Mouse (Mus musculus): Measurements from ENCODE around the gene Myo10. TPM values are rescaled to one million over a fixed set of nuclear protein-coding genes. Genes with fewer than 3 reads are reported as not detected.

Gene Myo10
- polyA plus RNA-seq, 1 experiment from 2014 or later: 40.5 TPM

GRCm38 (mm10) chr15:25621351-25622199 is 750 bp upstream of the Myo10 start:
- WGBS: 5% methylated on average over 20 of the region's 20 CpGs
- H3K9ac ChIP-seq: peak overlapping the region; percentile 23
- peak overlapping the region; percentile 78 for H3K4me3 ChIP-seq (replicated peaks)
- H3K27me3 ChIP-seq: no peaks in the 10 kb centered on the region
- peaks cover 35% of the 10 kb centered on the region for H3K4me1 ChIP-seq
- no peak for ATAC-seq (replicated peaks; ENCODE audit: low FRiP score)
- H3K36me3 ChIP-seq: no peaks in the 10 kb centered on the region
- no peaks in the 10 kb centered on the region for H3K9me3 ChIP-seq (replicated peaks)
- H3K4me2 ChIP-seq: peak overlapping the region; percentile 60
- peak overlapping the region; percentile 28; the same call in 1 of the 2 replicates for H3K27ac ChIP-seq

DNA sequence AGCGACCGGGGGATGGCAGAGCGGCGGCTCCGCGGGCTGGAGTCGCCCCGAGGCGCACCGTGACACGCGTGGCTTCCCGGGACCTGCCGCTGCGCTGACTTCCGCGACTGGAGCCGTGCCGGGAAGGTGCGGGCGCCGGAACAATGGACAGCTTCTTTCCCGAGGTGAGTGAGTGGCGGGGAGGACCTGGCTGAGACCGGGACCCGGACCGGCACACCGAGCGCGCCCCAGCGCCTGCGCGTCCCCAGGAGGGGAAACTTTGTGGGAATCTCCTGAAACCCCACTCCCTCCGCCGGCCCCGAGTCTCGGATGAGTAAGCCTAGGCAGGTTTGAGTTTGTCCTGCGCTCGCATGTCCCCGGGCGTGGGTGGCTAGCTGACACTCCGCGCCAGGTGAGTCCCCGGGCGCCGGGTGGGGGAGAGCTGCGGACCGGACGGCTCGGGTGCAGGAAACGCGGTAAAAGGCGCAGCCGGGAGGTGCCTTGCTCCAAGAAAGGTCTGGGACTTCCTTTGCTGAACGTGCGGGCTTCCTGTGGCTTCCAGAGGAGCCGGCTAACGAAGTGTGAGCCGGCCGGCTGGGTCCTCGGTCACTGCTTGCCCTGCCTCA is 644 bp downstream of the Myo10 start:
- ATAC-seq (replicated peaks; ENCODE audit: low FRiP score): peak; percentile 31
- H3K9ac ChIP-seq: peak overlapping the region; percentile 89
- WGBS: under 1% methylated on average over 60 of the region's 61 CpGs
- H3K9me3 ChIP-seq (replicated peaks): no peaks in the 10 kb centered on the region
- H3K27me3 ChIP-seq: no peaks in the 10 kb centered on the region
- H3K4me1 ChIP-seq: peaks cover 44% of the 10 kb centered on the region
- H3K27ac ChIP-seq: peak overlapping the region; percentile 96
- peak overlapping the region; percentile 69 for H3K4me2 ChIP-seq
- H3K36me3 ChIP-seq: 0 out of 2 replicates have a peak, but pooled peaks cover 1% of the 10 kb centered on the region
- H3K4me3 ChIP-seq (replicated peaks): peak overlapping the region; percentile 78

GRCm38 (mm10) chr15:25623556-25624180 is 1.3 kb downstream of the Myo10 start:
- Histone ChIP-seq H3K4me2 (peak overlapping the region; percentile 69), H3K36me3 (peaks cover 6% of the 10 kb centered on the region; the same call in 1 of the 2 replicates), H3K9ac (peak overlapping the region; percentile 89), H3K4me1 (peaks cover 44% of the 10 kb centered on the region), H3K4me3 (replicated peaks) (peak overlapping the region; percentile 78), H3K27ac (peak overlapping the region; percentile 96), H3K27me3 (no peaks in the 10 kb centered on the region), H3K9me3 (replicated peaks) (no peaks in the 10 kb centered on the region)
- 3% methylated on average over 9 of the region's 9 CpGs for WGBS
- ATAC-seq (replicated peaks; ENCODE audit: low FRiP score): no peak

GRCm38 (mm10) chr15:25624263-25624662 is 1.9 kb downstream of the Myo10 start:
- H3K27ac ChIP-seq: no peak overlapping the region
- H3K9ac ChIP-seq: peak overlapping the region; percentile 89
- 46% methylated on average over 3 of the region's 3 CpGs for WGBS

DNA sequence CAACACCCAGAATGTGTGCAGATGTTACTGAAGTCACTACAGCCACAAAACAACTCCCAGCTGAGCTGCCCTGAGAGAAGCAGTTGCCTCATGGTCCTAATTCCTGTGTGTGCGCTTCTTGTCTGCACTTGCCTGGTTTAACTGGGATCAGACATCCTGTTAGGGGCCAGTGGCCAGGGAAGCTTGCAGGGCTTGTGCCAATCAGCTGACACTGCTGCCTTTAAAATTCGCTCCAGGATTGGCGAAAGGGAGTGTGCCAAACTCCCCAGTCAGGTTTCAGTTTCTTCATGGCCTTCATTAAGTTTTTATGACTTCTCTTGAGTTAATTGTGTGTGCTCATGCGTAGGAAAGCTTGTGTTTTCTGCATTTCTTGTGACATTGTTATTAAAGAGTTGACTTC is 3.1 kb downstream of the Myo10 start:
- Histone ChIP-seq H3K27me3 (no peaks in the 10 kb centered on the region), H3K27ac (peak overlapping the region; percentile 80), H3K4me2 (peak overlapping the region; percentile 69), H3K36me3 (peaks cover 6% of the 10 kb centered on the region; the same call in 1 of the 2 replicates), H3K9ac (no peak overlapping the region), H3K4me3 (replicated peaks) (peak overlapping the region; percentile 78; the same call in 1 of the 2 replicates), H3K4me1 (peaks cover 52% of the 10 kb centered on the region), H3K9me3 (replicated peaks) (no peaks in the 10 kb centered on the region)
- WGBS: 28% methylated on average over 4 of the region's 4 CpGs
- peak; percentile 30 for ATAC-seq (replicated peaks; ENCODE audit: low FRiP score)

More at GRCm38 (mm10) chr15:25624263-25624662, 1.9 kb downstream of the Myo10 start:
- no peaks in the 10 kb centered on the region for H3K27me3 ChIP-seq
- peaks cover 44% of the 10 kb centered on the region for H3K4me1 ChIP-seq
- H3K4me3 ChIP-seq (replicated peaks): peak overlapping the region; percentile 78
- H3K9me3 ChIP-seq (replicated peaks): no peaks in the 10 kb centered on the region
- H3K4me2 ChIP-seq: peak overlapping the region; percentile 69
- H3K36me3 ChIP-seq: peaks cover 6% of the 10 kb centered on the region; the same call in 1 of the 2 replicates
- ATAC-seq (replicated peaks; ENCODE audit: low FRiP score): no peak

DNA sequence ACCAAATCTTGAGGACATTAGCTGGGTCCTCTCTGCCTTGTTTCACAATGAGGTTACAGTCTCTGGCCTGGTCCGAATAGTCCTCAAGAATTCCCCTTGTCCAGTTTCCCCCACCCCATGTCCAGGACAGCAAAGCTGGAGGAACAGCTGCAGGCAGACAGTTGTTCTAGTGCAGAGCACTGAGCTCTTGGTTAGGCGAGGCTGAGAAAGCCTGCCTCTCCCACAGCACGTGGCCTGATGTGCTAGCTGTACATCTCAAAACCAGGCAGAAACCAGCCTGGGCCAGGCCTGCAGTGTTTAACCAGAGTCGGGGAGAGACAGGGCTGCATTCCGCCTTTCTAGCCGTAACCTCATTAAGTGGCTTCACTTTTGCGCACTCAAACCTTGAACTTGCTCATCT is 4.7 kb downstream of the Myo10 start:
- Histone ChIP-seq H3K27me3 (no peaks in the 10 kb centered on the region), H3K36me3 (peaks cover 6% of the 10 kb centered on the region; the same call in 1 of the 2 replicates), H3K27ac (peak overlapping the region; percentile 24; the same call in 1 of the 2 replicates), H3K4me2 (no peak overlapping the region), H3K4me3 (replicated peaks) (no peak overlapping the region), H3K9me3 (replicated peaks) (no peaks in the 10 kb centered on the region), H3K9ac (no peak overlapping the region), H3K4me1 (peaks cover 60% of the 10 kb centered on the region)
- 77% methylated on average over 7 of the region's 7 CpGs for WGBS
- ATAC-seq (replicated peaks; ENCODE audit: low FRiP score): no peak

- no peak overlapping the region for H3K9ac ChIP-seq
- no peak overlapping the region for H3K4me3 ChIP-seq (replicated peaks)
- ATAC-seq (replicated peaks; ENCODE audit: low FRiP score): no peak
- H3K4me1 ChIP-seq: peaks cover 72% of the 10 kb centered on the region
- no peak overlapping the region for H3K27ac ChIP-seq
- peaks cover 6% of the 10 kb centered on the region; the same call in 1 of the 2 replicates for H3K36me3 ChIP-seq
- no peaks in the 10 kb centered on the region for H3K27me3 ChIP-seq
- no peaks in the 10 kb centered on the region for H3K9me3 ChIP-seq (replicated peaks)
- 80% methylated on average over 2 of the region's 2 CpGs for WGBS
- H3K4me2 ChIP-seq: no peak overlapping the region
Observed at GRCm38 (mm10) chr15:25628251-25628650, 5.9 kb downstream of the Myo10 start.

DNA sequence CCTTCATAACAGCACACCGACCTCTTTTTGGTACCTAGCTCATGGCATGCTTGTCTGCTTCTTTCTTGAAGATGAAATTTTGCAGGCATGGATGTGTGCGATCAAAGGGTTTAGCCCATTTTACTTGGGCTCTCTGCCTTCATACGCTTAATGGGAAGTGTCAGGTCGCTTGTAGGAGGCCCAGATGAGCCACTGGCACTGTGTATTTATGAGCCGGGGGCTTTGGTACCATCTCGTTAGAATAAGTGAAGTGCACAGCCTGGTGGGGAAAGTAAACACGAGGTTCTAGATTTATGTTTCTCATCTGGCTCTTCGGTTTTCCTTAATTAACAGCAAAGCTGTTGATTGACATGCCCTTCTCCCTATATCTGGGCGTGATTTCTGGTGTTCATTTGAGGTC is 8.4 kb downstream of the Myo10 start:
- H3K27ac ChIP-seq: no peak overlapping the region
- 0 out of 2 replicates have a peak, but pooled peaks have one; percentile 30 for ATAC-seq (replicated peaks; ENCODE audit: low FRiP score)
- no peak overlapping the region for H3K4me2 ChIP-seq
- no peak overlapping the region for H3K9ac ChIP-seq
- H3K4me1 ChIP-seq: peaks cover 74% of the 10 kb centered on the region
- H3K4me3 ChIP-seq (replicated peaks): no peak overlapping the region
- no peaks in the 10 kb centered on the region for H3K27me3 ChIP-seq
- 31% methylated on average over 9 of the region's 9 CpGs for WGBS
- no peaks in the 10 kb centered on the region for H3K9me3 ChIP-seq (replicated peaks)
- H3K36me3 ChIP-seq: peaks cover 6% of the 10 kb centered on the region; the same call in 1 of the 2 replicates

DNA sequence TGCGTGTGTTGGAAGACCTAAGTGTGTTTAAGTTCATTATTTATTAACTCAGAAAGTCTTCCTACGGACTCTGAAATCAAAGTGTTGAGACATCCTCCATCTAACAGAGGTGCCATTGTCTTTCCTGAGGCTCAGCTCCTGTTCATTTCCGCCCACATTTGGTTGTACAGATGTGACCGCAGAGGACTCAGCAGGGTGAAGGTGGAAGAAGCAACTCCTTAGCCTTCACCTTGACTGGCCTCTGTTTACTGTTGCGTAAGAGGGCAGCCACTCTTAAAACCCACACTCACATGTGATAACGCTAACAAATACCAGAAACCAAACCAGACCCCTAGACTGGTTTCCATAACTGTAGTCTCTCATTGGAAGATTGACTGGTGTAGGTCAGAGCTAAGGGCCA is 9.0 kb downstream of the Myo10 start:
- H3K36me3 ChIP-seq: peaks cover 6% of the 10 kb centered on the region; the same call in 1 of the 2 replicates
- no peaks in the 10 kb centered on the region for H3K9me3 ChIP-seq (replicated peaks)
- no peak overlapping the region for H3K4me2 ChIP-seq
- peaks cover 74% of the 10 kb centered on the region for H3K4me1 ChIP-seq
- WGBS: 78% methylated on average over 6 of the region's 6 CpGs
- H3K27me3 ChIP-seq: no peaks in the 10 kb centered on the region
- H3K4me3 ChIP-seq (replicated peaks): no peak overlapping the region
- no peak overlapping the region for H3K27ac ChIP-seq
- no peak for ATAC-seq (replicated peaks; ENCODE audit: low FRiP score)
- no peak overlapping the region for H3K9ac ChIP-seq

- H3K36me3 ChIP-seq: peaks cover 5% of the 10 kb centered on the region; the same call in 1 of the 2 replicates
- H3K9me3 ChIP-seq (replicated peaks): no peaks in the 10 kb centered on the region
- peaks cover 79% of the 10 kb centered on the region for H3K4me1 ChIP-seq
- no peak overlapping the region for H3K4me3 ChIP-seq (replicated peaks)
- H3K4me2 ChIP-seq: no peak overlapping the region
- H3K27ac ChIP-seq: peak overlapping the region; percentile 14; the same call in 1 of the 2 replicates
- no peak for ATAC-seq (replicated peaks; ENCODE audit: low FRiP score)
- H3K9ac ChIP-seq: no peak overlapping the region
- no peaks in the 10 kb centered on the region for H3K27me3 ChIP-seq
- whole genome bisulfite sequencing: 74% methylated on average over 11 of the region's 11 CpGs
Observed at GRCm38 (mm10) chr15:25632902-25633301, 10.6 kb downstream of the Myo10 start.

DNA sequence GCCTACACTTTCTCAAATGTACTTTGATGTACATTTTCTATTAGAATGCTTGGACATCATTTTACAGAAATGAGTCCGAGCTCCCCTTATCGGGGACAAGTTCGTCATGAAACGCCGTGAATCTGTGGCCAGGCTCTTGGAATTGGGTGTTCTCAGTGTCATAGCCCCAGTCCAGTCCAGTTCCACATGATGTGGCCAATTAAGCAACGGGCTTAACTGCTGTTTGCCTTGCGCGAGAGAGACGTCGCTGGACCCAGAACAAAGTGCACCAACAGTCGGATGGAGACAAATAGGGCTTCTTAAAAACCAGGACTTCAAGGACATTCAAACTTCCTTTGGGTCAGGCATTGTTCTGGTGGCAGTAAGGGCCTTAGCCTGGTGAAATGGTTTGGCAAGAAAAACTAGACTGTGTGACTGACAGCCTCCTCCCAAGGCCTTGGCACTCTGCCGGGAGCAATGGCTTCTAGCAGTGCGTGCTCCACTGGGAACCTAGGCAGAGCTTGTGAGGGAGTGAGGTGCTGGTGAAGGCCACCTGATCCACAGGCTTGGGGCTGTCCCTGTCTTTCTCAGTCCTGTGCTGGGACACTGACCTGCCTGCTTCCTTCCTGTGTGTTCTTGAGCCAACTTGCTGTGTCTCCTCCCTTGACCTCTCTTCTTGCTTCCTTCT is 11.5 kb downstream of the Myo10 start:
- Histone ChIP-seq H3K27ac (peak overlapping the region; percentile 37; the same call in 1 of the 2 replicates), H3K9me3 (replicated peaks) (no peaks in the 10 kb centered on the region), H3K4me1 (peaks cover 84% of the 10 kb centered on the region), H3K9ac (no peak overlapping the region), H3K4me2 (no peak overlapping the region), H3K36me3 (no peaks in the 10 kb centered on the region), H3K27me3 (no peaks in the 10 kb centered on the region), H3K4me3 (replicated peaks) (no peak overlapping the region)
- 74% methylated on average over 13 of the region's 13 CpGs for WGBS
- ATAC-seq (replicated peaks; ENCODE audit: low FRiP score): no peak
